Mouse (Mus musculus): Measurements from ENCODE around the gene Snx11. TPM values are rescaled to one million over a fixed set of nuclear protein-coding genes. Genes with fewer than 3 reads are reported as not detected.

Gene Snx11
- 61.6 and 61.9 TPM in 2 replicates for total RNA-seq (2014; rRNA removed)
- 36.6 and 38.9 TPM in 2 replicates for polyA plus RNA-seq (2015; fragmentation: Nextera tagmentation; extraction: Ambion mirVana)

- H3K36me3 ChIP-seq (ENCODE audit: insufficient read depth, low read length): peaks cover 10% of the 10 kb centered on the region
- DNase-seq (ENCODE audit: low spot score): peak; percentile 98
- no peaks in the 10 kb centered on the region for H3K4me1 ChIP-seq (ENCODE audit: insufficient read depth, low read length)
- peak within 1 kb of the TSS; percentile 69 for H3K27ac ChIP-seq (ENCODE audit: low read depth, low read length)
- peak within 1 kb of the TSS; percentile 63 for H3K9ac ChIP-seq (replicated peaks; ENCODE audit: low read length, poor library complexity, severe bottlenecking)
- peak within 1 kb of the TSS; percentile 70 for H3K4me2 ChIP-seq (ENCODE audit: low read depth, low read length, poor library complexity, severe bottlenecking)
- peak; percentile 82 for TF ChIP-seq CTCF (IDR thresholded peaks at IDR 0.05)
- H3K4me3 ChIP-seq (ENCODE audit: low read depth, low read length): peak within 1 kb of the TSS; percentile 57
- ATAC-seq (ENCODE audit: low FRiP score): peak; percentile 96
- H3K9me3 ChIP-seq (ENCODE audit: low read length): no peaks in the 10 kb centered on the region
- WGBS: 2% methylated on average over 52 of the region's 59 CpGs
- no peaks in the 10 kb centered on the region for H3K27me3 ChIP-seq (ENCODE audit: insufficient read depth, low read length)
Measured at GRCm38 (mm10) chr11:96776968-96777962, at the start of gene Snx11. TSS of gene Snx11 (minus strand) at chr11:96777559.

GRCm38 (mm10) chr11:96826481-96826880 is 49.1 kb upstream of the Snx11 start:
- Histone ChIP-seq H3K9me3 (ENCODE audit: low read length) (no peaks in the 10 kb centered on the region), H3K27ac (ENCODE audit: low read depth, low read length) (no peak overlapping the region), H3K4me1 (ENCODE audit: insufficient read depth, low read length) (peaks cover 25% of the 10 kb centered on the region), H3K4me3 (ENCODE audit: low read depth, low read length) (no peak overlapping the region), H3K36me3 (ENCODE audit: insufficient read depth, low read length) (peaks cover 13% of the 10 kb centered on the region), H3K27me3 (ENCODE audit: insufficient read depth, low read length) (no peaks in the 10 kb centered on the region), H3K9ac (replicated peaks; ENCODE audit: low read length, poor library complexity, severe bottlenecking) (peak overlapping the region; percentile 34; the same call in 1 of the 2 replicates), H3K4me2 (ENCODE audit: low read depth, low read length, poor library complexity, severe bottlenecking) (peak overlapping the region; percentile 36)
- no peak for ATAC-seq (ENCODE audit: low FRiP score)
- 84% methylated on average over 2 of the region's 2 CpGs for WGBS
- TF ChIP-seq CTCF (IDR thresholded peaks at IDR 0.05): no peak
- DNase-seq (ENCODE audit: low spot score): no peak

- Histone ChIP-seq H3K36me3 (ENCODE audit: insufficient read depth, low read length) (peaks cover 29% of the 10 kb centered on the region), H3K27ac (ENCODE audit: low read depth, low read length) (peak overlapping the region; percentile 74), H3K27me3 (ENCODE audit: insufficient read depth, low read length) (no peaks in the 10 kb centered on the region), H3K4me3 (ENCODE audit: low read depth, low read length) (peak overlapping the region; percentile 58; the same call in 1 of the 2 replicates), H3K9me3 (ENCODE audit: low read length) (no peaks in the 10 kb centered on the region), H3K4me2 (ENCODE audit: low read depth, low read length, poor library complexity, severe bottlenecking) (peak overlapping the region; percentile 99), H3K9ac (replicated peaks; ENCODE audit: low read length, poor library complexity, severe bottlenecking) (peak overlapping the region; percentile 19; the same call in 1 of the 2 replicates), H3K4me1 (ENCODE audit: insufficient read depth, low read length) (peaks cover 25% of the 10 kb centered on the region)
- WGBS: 40% methylated on average over 7 of the region's 7 CpGs
- ATAC-seq (ENCODE audit: low FRiP score) (no peak), DNase-seq (ENCODE audit: low spot score) (peak; percentile 54)
- no peak for TF ChIP-seq CTCF (IDR thresholded peaks at IDR 0.05)
Measured at GRCm38 (mm10) chr11:96824783-96825495, 47.6 kb upstream of the Snx11 start.

- H3K4me3 ChIP-seq (ENCODE audit: low read depth, low read length): peak overlapping the region; percentile 58
- peaks cover 36% of the 10 kb centered on the region for H3K36me3 ChIP-seq (ENCODE audit: insufficient read depth, low read length)
- no peak for TF ChIP-seq CTCF (IDR thresholded peaks at IDR 0.05)
- H3K9me3 ChIP-seq (ENCODE audit: low read length): no peaks in the 10 kb centered on the region
- DNase-seq (ENCODE audit: low spot score) (peak; percentile 95), ATAC-seq (ENCODE audit: low FRiP score) (peak; percentile 88)
- peaks cover 25% of the 10 kb centered on the region for H3K4me1 ChIP-seq (ENCODE audit: insufficient read depth, low read length)
- peak overlapping the region; percentile 74 for H3K27ac ChIP-seq (ENCODE audit: low read depth, low read length)
- H3K27me3 ChIP-seq (ENCODE audit: insufficient read depth, low read length): no peaks in the 10 kb centered on the region
- H3K9ac ChIP-seq (replicated peaks; ENCODE audit: low read length, poor library complexity, severe bottlenecking): peak overlapping the region; percentile 79
- under 1% methylated on average over 25 of the region's 26 CpGs for WGBS
- peak overlapping the region; percentile 99 for H3K4me2 ChIP-seq (ENCODE audit: low read depth, low read length, poor library complexity, severe bottlenecking)
Measured at GRCm38 (mm10) chr11:96823880-96824782, 46.8 kb upstream of the Snx11 start.

- peak overlapping the region; percentile 74 for H3K27ac ChIP-seq (ENCODE audit: low read depth, low read length)
- no peak for DNase-seq (ENCODE audit: low spot score)
- peaks cover 25% of the 10 kb centered on the region for H3K4me1 ChIP-seq (ENCODE audit: insufficient read depth, low read length)
- ATAC-seq (ENCODE audit: low FRiP score): no peak; the same call in 1 of the 2 replicates
- peak overlapping the region; percentile 99 for H3K4me2 ChIP-seq (ENCODE audit: low read depth, low read length, poor library complexity, severe bottlenecking)
- H3K4me3 ChIP-seq (ENCODE audit: low read depth, low read length): peak overlapping the region; percentile 58
- H3K9ac ChIP-seq (replicated peaks; ENCODE audit: low read length, poor library complexity, severe bottlenecking): peak overlapping the region; percentile 79
- H3K9me3 ChIP-seq (ENCODE audit: low read length): no peaks in the 10 kb centered on the region
- peaks cover 43% of the 10 kb centered on the region for H3K36me3 ChIP-seq (ENCODE audit: insufficient read depth, low read length)
- no peaks in the 10 kb centered on the region for H3K27me3 ChIP-seq (ENCODE audit: insufficient read depth, low read length)
- TF ChIP-seq CTCF (IDR thresholded peaks at IDR 0.05): no peak
- WGBS: 11% methylated on average over 9 of the region's 13 CpGs
Measured at GRCm38 (mm10) chr11:96823471-96823837, 46.1 kb upstream of the Snx11 start.
